8 mouse cellular contexts compared by ENCODE assay signal in genomic region chr8:70374318-70374927, GRCm38 (mm10). TPM values are rescaled to one million over a fixed set of nuclear protein-coding genes. Genes with fewer than 3 reads are reported as not detected.
DNase-seq lines count a peak whose midpoint lies in the region; ATAC-seq and TF ChIP-seq lines count a peak whose summit lies in the region.

No protein-coding gene starts in this region.

- peaks cover 0 to 20% of the 10 kb centered on the region in 2 experiments; a peak in 1 of 4 replicates for H3K4me1 ChIP-seq in ES-E14 (ENCODE audit: control insufficient read depth in 2 of 2, insufficient read depth in 2 of 2, low read length in 2 of 2, poor library complexity in 1 of 2)
- peaks cover 36% of the 10 kb centered on the region for H3K4me1 ChIP-seq in forebrain, embryonic 10.5 days

- peak; percentile 76 for DNase-seq in ES-E14 (ENCODE audit: low read depth, low spot score)
- DNase-seq in c-Kit-positive CD71-positive TER-119-negative erythroid progenitor cells, embryonic 14.5 days (ENCODE audit: low read depth) = peak; percentile 62
- DNase-seq in forebrain, embryonic 10.5 days (ENCODE audit: extremely low spot score, low spot score) = peak; percentile 63
- DNase-seq in heart, postnatal 10 days = peak; percentile 62 to 78
- peak; percentile 87 to 93 for DNase-seq in kidney, postnatal 36 days
- peak; percentile 61 to 71 for DNase-seq in spleen, adult 18-20 months
- no peak for DNase-seq in right cerebral cortex, postnatal 14 days

- H3K9ac ChIP-seq in ES-E14 (ENCODE audit: insufficient read depth, low read depth, low read length, poor library complexity, severe bottlenecking) = peak overlapping the region; percentile 47

- peaks cover 97% of the 10 kb centered on the region for H3K27me3 ChIP-seq in forebrain, embryonic 10.5 days (ENCODE audit: poor library complexity, severe bottlenecking)

- under 1% methylated on average over 53 of the region's 53 CpGs for WGBS in forebrain, embryonic 10.5 days

- ATAC-seq in megakaryocyte-erythroid progenitor cell, adult 5-6 weeks (replicated peaks; ENCODE audit: low FRiP score, low TSS enrichment, poor library complexity, severe bottlenecking) = peak; percentile 56

- H3K36me3 ChIP-seq in ES-E14 (ENCODE audit: control insufficient read depth, insufficient read depth, low read length, poor library complexity, severe bottlenecking) = no peaks in the 10 kb centered on the region
- H3K36me3 ChIP-seq in forebrain, embryonic 10.5 days (replicated peaks) = no peaks in the 10 kb centered on the region

- H3K4me3 ChIP-seq in ES-E14 (ENCODE audit: insufficient read depth in 1 of 2, low read depth in 1 of 2, low read length in 2 of 2, poor library complexity in 1 of 2, severe bottlenecking in 1 of 2) = peak overlapping the region; percentile 85 to 92
- peak overlapping the region; percentile 51 for H3K4me3 ChIP-seq in forebrain, embryonic 10.5 days

- H3K9me3 ChIP-seq in ES-E14 (ENCODE audit: control insufficient read depth, insufficient read depth, low read depth, low read length) = no peaks in the 10 kb centered on the region
- H3K9me3 ChIP-seq in forebrain, embryonic 10.5 days = no peaks in the 10 kb centered on the region

- no peak overlapping the region for H3K27ac ChIP-seq in ES-E14 (ENCODE audit: insufficient read depth, low read depth, low read length, poor library complexity, severe bottlenecking)
- no peak overlapping the region for H3K27ac ChIP-seq in forebrain, embryonic 10.5 days

- in situ Hi-C loops in ES-E14 (cut with MboI; ENCODE audit: low sequenced_read_pairs in 2 of 2, unreplicated experiment in 2 of 2) = no loop called here

- intact Hi-C loops in heart, postnatal 10 days (cut with DNase I) = no loop called here

TF ChIP-seq in ES-E14, 5 proteins besides CTCF, POLR2A, EP300 and RAD21:
- TF ChIP-seq CHD2 (IDR thresholded peaks at IDR 0.05; ENCODE audit: low read depth, low read length) (no peak), HCFC1 (IDR thresholded peaks at IDR 0.05; ENCODE audit: borderline replicate concordance, insufficient read depth, low read length) (0 out of 2 replicates have a peak, but pooled peaks have one; percentile 27)

RNA-seq across cellular contexts. Expression of gene Comp, which starts 1.1 kb away (rescaled TPM):
- 1.2 and 1.4 TPM in 2 replicates for total RNA-seq in ES-E14 (2012; rRNA removed)
- 0.19 and 0.38 TPM in 2 replicates for polyA plus RNA-seq in forebrain, embryonic 10.5 days (2016; fragmentation: Nextera tagmentation; extraction: Ambion mirVana)
- total RNA-seq in heart, postnatal 10 days (2021) = 1 to 10 TPM; 2.4 to 3.4 TPM
- total RNA-seq in megakaryocyte-erythroid progenitor cell, adult 5-6 weeks (2014; fragmentation: Nextera tagmentation) = 0.15 and 1.2 TPM in 2 replicates
- total RNA-seq in megakaryocyte-erythroid progenitor cell, adult 5-6 weeks (2017) = 2.3 TPM in 1 of 2 replicates, not detected in the other

RNA-seq across cellular contexts. Expression of gene Upf1, which starts 21.3 kb away (rescaled TPM):
- total RNA-seq in ES-E14 (2012; rRNA removed) = 54.7 and 57.6 TPM in 2 replicates
- 14.5 and 16.3 TPM in 2 replicates for polyA plus RNA-seq in forebrain, embryonic 10.5 days (2016; fragmentation: Nextera tagmentation; extraction: Ambion mirVana)
- total RNA-seq in heart, postnatal 10 days (2021) = 10 to 100 TPM; 40.8 to 48.8 TPM
- 44.1 and 46.9 TPM in 2 replicates for total RNA-seq in megakaryocyte-erythroid progenitor cell, adult 5-6 weeks (2014; fragmentation: Nextera tagmentation)
- 26.7 and 46.7 TPM in 2 replicates for total RNA-seq in megakaryocyte-erythroid progenitor cell, adult 5-6 weeks (2017)

RNA-seq across cellular contexts. Expression of gene Gdf1, which starts 44.8 kb away (rescaled TPM):
- total RNA-seq in ES-E14 (2012; rRNA removed) = 7.5 and 24.5 TPM in 2 replicates
- polyA plus RNA-seq in forebrain, embryonic 10.5 days (2016; fragmentation: Nextera tagmentation; extraction: Ambion mirVana) = 3.7 and 4.6 TPM in 2 replicates
- under 1 TPM in 1 of 2 experiments, not detected in 1; 0.20 TPM for total RNA-seq in heart, postnatal 10 days (2021)
- not detected in 2 replicates for total RNA-seq in megakaryocyte-erythroid progenitor cell, adult 5-6 weeks (2014; fragmentation: Nextera tagmentation)
- total RNA-seq in megakaryocyte-erythroid progenitor cell, adult 5-6 weeks (2017) = not detected in 2 replicates

RNA-seq across cellular contexts. Expression of gene Cers1, which starts 58.8 kb away (rescaled TPM):
- total RNA-seq in ES-E14 (2012; rRNA removed) = 1.9 and 4.7 TPM in 2 replicates
- polyA plus RNA-seq in forebrain, embryonic 10.5 days (2016; fragmentation: Nextera tagmentation; extraction: Ambion mirVana) = 4.1 and 4.5 TPM in 2 replicates
- total RNA-seq in heart, postnatal 10 days (2021) = under 1 TPM; 0.57 to 0.67 TPM
- not detected in 2 replicates for total RNA-seq in megakaryocyte-erythroid progenitor cell, adult 5-6 weeks (2014; fragmentation: Nextera tagmentation)
- total RNA-seq in megakaryocyte-erythroid progenitor cell, adult 5-6 weeks (2017) = not detected in 2 replicates
